Mouse (Mus musculus): ENCODE data around the gene Arhgef7.

Gene Arhgef7

GRCm38 (mm10) chr8:11762048-11762447 is 34.5 kb downstream of the Arhgef7 start:
- DNase-seq (ENCODE audit: low spot score in 2 of 2): no peak

GRCm38 (mm10) chr8:11762821-11763220 is 35.3 kb downstream of the Arhgef7 start:
- no peak for DNase-seq (ENCODE audit: low spot score in 2 of 2)

- no peak for DNase-seq (ENCODE audit: low spot score in 2 of 2)
Observed at GRCm38 (mm10) chr8:11767213-11767840, 39.8 kb downstream of the Arhgef7 start.

- DNase-seq (ENCODE audit: low spot score in 2 of 2): no peak
Observed at GRCm38 (mm10) chr8:11770001-11770400, 42.5 kb downstream of the Arhgef7 start.

- DNase-seq (ENCODE audit: low spot score in 2 of 2): no peak
Observed at GRCm38 (mm10) chr8:11770521-11771080, 43.1 kb downstream of the Arhgef7 start.

- no peak for DNase-seq (ENCODE audit: low spot score in 2 of 2)
Observed at GRCm38 (mm10) chr8:11771608-11772007, 44.1 kb downstream of the Arhgef7 start.

GRCm38 (mm10) chr8:11774195-11775076 is 46.9 kb downstream of the Arhgef7 start:
- no peak for DNase-seq (ENCODE audit: low spot score in 2 of 2)

GRCm38 (mm10) chr8:11775889-11776288 is 48.4 kb downstream of the Arhgef7 start:
- no peak for DNase-seq (ENCODE audit: low spot score in 2 of 2)

- DNase-seq (ENCODE audit: low spot score in 2 of 2): no peak
Observed at GRCm38 (mm10) chr8:11776451-11777180, 49.1 kb downstream of the Arhgef7 start.

- DNase-seq (ENCODE audit: low spot score in 2 of 2): no peak
Observed at GRCm38 (mm10) chr8:11777201-11777600, 49.7 kb downstream of the Arhgef7 start.

- DNase-seq (ENCODE audit: low spot score in 2 of 2): no peak
Observed at GRCm38 (mm10) chr8:11778646-11779433, 51.3 kb downstream of the Arhgef7 start.

GRCm38 (mm10) chr8:11779844-11780634 is 52.5 kb downstream of the Arhgef7 start:
- no peak for DNase-seq (ENCODE audit: low spot score in 2 of 2)

GRCm38 (mm10) chr8:11780641-11781040 is 53.1 kb downstream of the Arhgef7 start:
- no peak for DNase-seq (ENCODE audit: low spot score in 2 of 2)

GRCm38 (mm10) chr8:11782607-11783006 is 55.1 kb downstream of the Arhgef7 start:
- DNase-seq (ENCODE audit: low spot score in 2 of 2): no peak

GRCm38 (mm10) chr8:11783861-11784594 is 56.5 kb downstream of the Arhgef7 start:
- DNase-seq (ENCODE audit: low spot score in 2 of 2): no peak

- no peak for DNase-seq (ENCODE audit: low spot score in 2 of 2)
Observed at GRCm38 (mm10) chr8:11785121-11785520, 57.6 kb downstream of the Arhgef7 start.

- no peak for DNase-seq (ENCODE audit: low spot score in 2 of 2)
Observed at GRCm38 (mm10) chr8:11785539-11786046, 58.1 kb downstream of the Arhgef7 start.

GRCm38 (mm10) chr8:11788252-11788651 is 60.7 kb downstream of the Arhgef7 start:
- DNase-seq (ENCODE audit: low spot score in 2 of 2): no peak

GRCm38 (mm10) chr8:11789168-11789567 is 61.6 kb downstream of the Arhgef7 start:
- no peak for DNase-seq (ENCODE audit: low spot score in 2 of 2)
